Mouse (Mus musculus) hindbrain, embryonic 14.5 days (tissue): ENCODE measurements around the gene Osbp. TPM values are rescaled to one million over a fixed set of nuclear protein-coding genes. Genes with fewer than 3 reads are reported as not detected.

ENCODE experiments used
- ATAC-seq: fragments of 200-750 bp; cut with Nextera tagmentation; 2 replicates; pipeline ENCODE4 v1.8.0; 2017; ENCODE audit warnings: moderate number of reproducible peaks, mild to moderate bottlenecking, moderate TSS enrichment, moderate library complexity; ENCODE audit not compliant: low FRiP score
- DNase-seq: peaks from one replicate; pipeline ENCODE4 v3.0.0-alpha.2; 2015; ENCODE audit warnings: low spot score
- H3K27ac ChIP-seq: fragments of 300-500 bp; sonication (generic); 2 replicates; pipeline ENCODE4 v1.5.1; 2014; ENCODE audit warnings: mild to moderate bottlenecking, moderate library complexity
- H3K27me3 ChIP-seq: fragments of 300-500 bp; sonication (generic); 2 replicates; pipeline ENCODE4 v1.6.1; 2014; ENCODE audit warnings: mild to moderate bottlenecking, low read length, mixed read lengths; ENCODE audit not compliant: control insufficient read depth, insufficient read depth
- H3K36me3 ChIP-seq: fragments of 300-500 bp; sonication (generic); replicated peaks from 2 replicates; pipeline ENCODE4 v1.6.1; 2014; ENCODE audit not compliant: control insufficient read depth, insufficient read depth
- H3K4me1 ChIP-seq: fragments of 300-500 bp; sonication (generic); replicated peaks from 2 replicates; pipeline ENCODE4 v1.6.1; 2014; ENCODE audit warnings: antibody characterized with exemption, low read length, mixed read lengths; ENCODE audit not compliant: control insufficient read depth, insufficient read depth
- H3K4me2 ChIP-seq: fragments of 300-500 bp; sonication (generic); replicated peaks from 2 replicates; pipeline ENCODE4 v1.6.1; 2014; ENCODE audit warnings: mild to moderate bottlenecking, moderate library complexity
- H3K4me3 ChIP-seq: fragments of 300-500 bp; sonication (generic); replicated peaks from 2 replicates; pipeline ENCODE4 v1.5.1; 2014; ENCODE audit warnings: mild to moderate bottlenecking, low read length
- H3K9ac ChIP-seq: fragments of 300-500 bp; sonication (generic); 2 replicates; pipeline ENCODE4 v1.6.1; 2014
- H3K9me3 ChIP-seq: fragments of 300-500 bp; sonication (generic); 2 replicates; pipeline ENCODE4 v1.6.1; 2016; ENCODE audit warnings: low read length; ENCODE audit not compliant: control insufficient read depth
- WGBS: fragments of 180-500 bp; shearing (Covaris S2); extraction: QIAGEN DNeasy Blood & Tissue Kit; methylation state at CpG from one replicate; pipeline ENCODE4 v1.1.7; 2014; 5-methylcytosine and 5-hydroxymethylcytosine counted together
- microRNA-seq: library from miRNA; unstranded; fragments of <30 nt; microRNA quantifications from one replicate; pipeline ENCODE4, GENCODE M21; 2016
- polyA plus RNA-seq: library from polyadenylated mRNA; unstranded; fragments of >200 nt; fragmentation: Nextera tagmentation; extraction: Ambion mirVana; gene quantifications from 2 replicates; pipeline ENCODE4 v1.2.1, GENCODE M21; 2014

The Osbp gene
- polyA plus RNA-seq, 1 experiment from 2014 or later = 6.9 TPM

DNA sequence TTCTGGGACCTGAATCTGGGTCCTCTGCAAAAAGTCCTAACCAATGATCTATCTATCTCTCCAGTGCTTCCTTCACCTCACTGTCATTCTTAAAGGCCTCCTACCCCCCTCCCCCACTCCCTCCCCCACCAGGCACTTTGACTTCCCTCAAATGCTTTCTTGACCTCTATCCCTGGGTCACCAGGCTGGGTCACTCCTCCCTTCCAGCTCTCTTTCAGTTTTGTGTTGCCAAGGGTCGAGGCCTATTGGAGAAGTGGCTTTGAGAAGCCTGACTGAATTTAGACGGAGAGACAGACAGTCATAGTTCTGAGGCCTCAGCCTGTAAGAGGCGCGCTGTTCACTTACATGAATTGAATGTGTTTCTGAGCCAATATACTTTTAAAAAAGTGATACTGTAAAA is 50.5 kb downstream of the Osbp start:
- DNase-seq (no peak), ATAC-seq (no peak)
- Histone ChIP-seq H3K27ac (no peak overlapping the region), H3K27me3 (no peaks in the 10 kb centered on the region), H3K4me2 (no peak overlapping the region), H3K4me1 (no peaks in the 10 kb centered on the region), H3K36me3 (no peaks in the 10 kb centered on the region), H3K4me3 (no peak overlapping the region), H3K9ac (no peak overlapping the region), H3K9me3 (no peaks in the 10 kb centered on the region)
- 44% methylated on average over 4 of the region's 4 CpGs for WGBS

DNA sequence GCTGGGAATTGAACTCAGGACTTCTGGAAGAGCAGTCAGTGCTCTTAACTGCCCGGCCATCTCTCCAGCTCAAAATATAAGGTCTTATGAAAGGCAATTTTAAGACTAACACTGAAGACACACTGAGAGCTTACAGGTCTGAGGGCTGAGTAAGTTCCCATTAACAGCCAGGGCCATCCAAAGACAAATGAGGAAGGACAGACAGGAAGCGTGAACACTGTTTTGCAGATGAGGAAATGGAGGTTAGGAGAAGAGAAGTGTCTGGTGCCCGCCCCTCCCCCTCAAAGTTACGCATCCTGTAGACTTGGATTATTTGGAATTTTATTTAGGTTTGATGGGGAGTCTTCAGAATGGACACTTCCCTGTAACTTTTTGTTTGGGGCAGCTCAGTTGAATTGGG is 58.4 kb downstream of the Osbp start:
- Histone ChIP-seq H3K4me2 (no peak overlapping the region), H3K27me3 (no peaks in the 10 kb centered on the region), H3K9ac (no peak overlapping the region), H3K27ac (no peak overlapping the region), H3K9me3 (no peaks in the 10 kb centered on the region), H3K4me1 (no peaks in the 10 kb centered on the region), H3K36me3 (no peaks in the 10 kb centered on the region), H3K4me3 (no peak overlapping the region)
- 88% methylated on average over 4 of the region's 4 CpGs for WGBS
- ATAC-seq = no peak
- no peak for DNase-seq

- no peaks in the 10 kb centered on the region for H3K9me3 ChIP-seq
- H3K36me3 ChIP-seq = no peaks in the 10 kb centered on the region
- H3K27ac ChIP-seq = no peak overlapping the region
- H3K4me3 ChIP-seq = no peak overlapping the region
- H3K4me2 ChIP-seq = no peak overlapping the region
- no peak overlapping the region for H3K9ac ChIP-seq
- WGBS = 96% methylated on average over 3 of the region's 3 CpGs
- H3K27me3 ChIP-seq = no peaks in the 10 kb centered on the region
- ATAC-seq (no peak), DNase-seq (no peak)
- H3K4me1 ChIP-seq = no peaks in the 10 kb centered on the region
Measured at GRCm38 (mm10) chr19:12025333-12025732, 59.6 kb downstream of the Osbp start.

DNA sequence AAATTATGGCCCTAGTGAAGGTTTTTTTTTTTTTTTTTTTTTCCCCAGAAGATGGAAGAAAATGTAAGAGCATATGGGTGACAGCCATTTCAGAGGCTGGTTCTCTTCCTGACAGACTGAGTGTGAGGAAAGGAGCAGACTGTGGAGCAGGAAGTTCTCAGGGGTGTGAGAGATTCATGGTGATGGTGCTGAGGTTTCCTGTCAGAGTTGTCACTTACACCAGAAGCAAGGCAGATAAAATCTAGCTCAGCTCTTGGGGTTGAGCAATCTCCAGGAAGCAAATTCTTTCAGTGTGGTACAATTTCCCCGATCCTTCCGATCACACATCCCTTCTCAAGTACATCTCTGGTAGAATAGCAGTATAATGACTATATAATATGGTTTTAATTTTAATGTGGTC is 60.9 kb downstream of the Osbp start:
- H3K36me3 ChIP-seq = no peaks in the 10 kb centered on the region
- no peak for ATAC-seq
- WGBS = 92% methylated on average over 2 of the region's 2 CpGs

GRCm38 (mm10) chr19:12037727-12038126 is 72.0 kb downstream of the Osbp start:
- no peak for ATAC-seq

More for the DNA sequence above, 60.9 kb downstream of the Osbp start:
- Histone ChIP-seq H3K4me2 (no peak overlapping the region), H3K4me1 (no peaks in the 10 kb centered on the region), H3K9ac (no peak overlapping the region), H3K9me3 (no peaks in the 10 kb centered on the region), H3K27me3 (no peaks in the 10 kb centered on the region), H3K27ac (no peak overlapping the region), H3K4me3 (no peak overlapping the region)
- no peak for DNase-seq

DNA sequence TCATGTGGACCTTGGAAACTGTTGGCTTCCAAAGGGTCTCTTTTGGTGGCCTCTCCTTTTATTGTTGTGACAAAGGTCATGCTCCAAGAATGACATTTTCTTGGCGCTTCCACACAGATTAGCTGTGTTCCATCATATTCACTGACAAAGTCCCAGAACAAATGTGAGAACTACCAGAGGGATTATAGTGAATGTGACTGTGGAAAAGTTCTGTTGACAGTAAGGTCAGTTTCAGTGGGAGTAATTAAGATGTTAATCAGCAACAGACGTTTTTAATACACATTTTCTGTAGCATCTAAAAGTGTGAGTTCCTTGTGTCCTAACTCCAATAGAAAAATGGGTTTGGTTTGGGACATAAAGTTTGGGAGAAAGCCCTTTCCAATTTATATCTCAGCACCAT is 75.5 kb downstream of the Osbp start, which contains the start of gene Olfr1423:
Gene Olfr1423, minus strand, starts transcription at position 101 of the 400 bp plus-strand sequence.
- H3K9ac ChIP-seq = no peak within 1 kb of the TSS
- no peak within 1 kb of the TSS for H3K27ac ChIP-seq
- DNase-seq (no peak), ATAC-seq (no peak)
- H3K9me3 ChIP-seq = no peaks in the 10 kb centered on the region
- 73% methylated on average over 2 of the region's 2 CpGs for WGBS
- no peak within 1 kb of the TSS for H3K4me3 ChIP-seq
- no peak within 1 kb of the TSS for H3K4me2 ChIP-seq
- no peaks in the 10 kb centered on the region for H3K27me3 ChIP-seq
- no peaks in the 10 kb centered on the region for H3K36me3 ChIP-seq
- H3K4me1 ChIP-seq = no peaks in the 10 kb centered on the region

More at GRCm38 (mm10) chr19:12037727-12038126, 72.0 kb downstream of the Osbp start:
- H3K9me3 ChIP-seq = no peaks in the 10 kb centered on the region
- H3K9ac ChIP-seq = no peak overlapping the region
- no peaks in the 10 kb centered on the region for H3K27me3 ChIP-seq
- H3K27ac ChIP-seq = no peak overlapping the region
- H3K36me3 ChIP-seq = no peaks in the 10 kb centered on the region
- H3K4me1 ChIP-seq = no peaks in the 10 kb centered on the region
- DNase-seq = no peak
- no peak overlapping the region for H3K4me3 ChIP-seq
- no peak overlapping the region for H3K4me2 ChIP-seq

GRCm38 (mm10) chr19:12043163-12043562 is 77.4 kb downstream of the Osbp start:
- H3K4me3 ChIP-seq = no peak overlapping the region
- H3K27ac ChIP-seq = no peak overlapping the region
- 95% methylated on average over 5 of the region's 5 CpGs for WGBS
- no peak overlapping the region for H3K9ac ChIP-seq
- H3K27me3 ChIP-seq = no peaks in the 10 kb centered on the region
- H3K36me3 ChIP-seq = no peaks in the 10 kb centered on the region
- DNase-seq (no peak), ATAC-seq (no peak)
- H3K9me3 ChIP-seq = no peaks in the 10 kb centered on the region
- H3K4me2 ChIP-seq = no peak overlapping the region
- H3K4me1 ChIP-seq = no peaks in the 10 kb centered on the region

Small RNAs within 50 kb of the gene (microRNA-seq; reads per million reads assigned to microRNA genes)
- 6.8 reads per million, percentile 26 among the genes with 10 or more reads in this experiment for gene Mir6994

Other genes starting within 250 kb of the Osbp start
- gene Gif, start 218.4 kb upstream of the Osbp start, polyA plus RNA-seq = not detected in 2 replicates
- 50.8 and 53.1 TPM in 2 replicates for gene Mrpl16, start 195.6 kb upstream of the Osbp start, polyA plus RNA-seq
- 20.3 and 20.6 TPM in 2 replicates for gene Stx3, start 146.5 kb upstream of the Osbp start, polyA plus RNA-seq
- gene Olfr1417, start 126.7 kb upstream of the Osbp start, polyA plus RNA-seq = 0.08 TPM in 1 of 2 replicates, not detected in the other
- not detected in 2 replicates for gene Olfr1418, start 104.9 kb upstream of the Osbp start, polyA plus RNA-seq
- not detected in 2 replicates for gene Olfr1419, start 90.8 kb upstream of the Osbp start, polyA plus RNA-seq
- gene Olfr1420, start 79.4 kb upstream of the Osbp start, polyA plus RNA-seq = 0.07 TPM in 1 of 2 replicates, not detected in the other
- gene Patl1, start 53.5 kb upstream of the Osbp start, polyA plus RNA-seq = 19.3 and 20.0 TPM in 2 replicates
- gene Olfr1423, start 75.4 kb downstream of the Osbp start, polyA plus RNA-seq = not detected in 2 replicates
- not detected in 2 replicates for gene Olfr1424, start 96.7 kb downstream of the Osbp start, polyA plus RNA-seq
- not detected in 2 replicates for gene Olfr1425, start 111.8 kb downstream of the Osbp start, polyA plus RNA-seq
- not detected in 2 replicates for gene Olfr1426, start 126.1 kb downstream of the Osbp start, polyA plus RNA-seq
- not detected in 2 replicates for gene Olfr1427, start 137.4 kb downstream of the Osbp start, polyA plus RNA-seq
- not detected in 2 replicates for gene Olfr1428, start 150.0 kb downstream of the Osbp start, polyA plus RNA-seq
- gene Olfr76, start 157.3 kb downstream of the Osbp start, polyA plus RNA-seq = not detected in 2 replicates
- gene Olfr1555-ps1, start 204.2 kb downstream of the Osbp start, polyA plus RNA-seq = not detected in 2 replicates
- not detected in 2 replicates for gene Olfr1431, start 234.7 kb downstream of the Osbp start, polyA plus RNA-seq